Mouse (Mus musculus): Measurements from ENCODE around the gene 4930438A08Rik. TPM values are rescaled to one million over a fixed set of nuclear protein-coding genes. Genes with fewer than 3 reads are reported as not detected.
A peak's percentile ranks its signal among the peaks of the same experiment; 100 is the strongest.
"Not testable (repeated sequence)": the region's sequence is repeated elsewhere in the genome, so short reads cannot be mapped to it uniquely, and the experiment has no call there.

The 4930438A08Rik gene
- polyA plus RNA-seq, 2 experiments = 0.09 to 0.47 TPM

- no peaks in the 10 kb centered on the region for H3K27me3 ChIP-seq (ENCODE audit: control insufficient read depth, insufficient read depth, low read length)
- no peak overlapping the region for H3K9ac ChIP-seq (ENCODE audit: low read depth, low read length, severe bottlenecking)
- ATAC-seq (ENCODE audit: low FRiP score, low read depth) (no peak), DNase-seq (ENCODE audit: low spot score) (no peak)
- no peak overlapping the region for H3K27ac ChIP-seq (replicated peaks; ENCODE audit: low read depth, low read length)
- no peak overlapping the region for H3K4me3 ChIP-seq (replicated peaks; ENCODE audit: low read length)
- H3K36me3 ChIP-seq (ENCODE audit: control insufficient read depth, insufficient read depth, low read length) = no peaks in the 10 kb centered on the region
- no peak for TF ChIP-seq POLR2A (IDR thresholded peaks at IDR 0.05; ENCODE audit: borderline replicate concordance, extremely low read depth, insufficient read depth, insufficient read length)
- WGBS = 77% methylated on average over 8 of the region's 8 CpGs
- H3K9me3 ChIP-seq (ENCODE audit: control insufficient read depth, low read length) = no peaks in the 10 kb centered on the region
- H3K4me1 ChIP-seq (ENCODE audit: control insufficient read depth, insufficient read depth, low read length) = no peaks in the 10 kb centered on the region
- no peak overlapping the region for H3K4me2 ChIP-seq (replicated peaks; ENCODE audit: low read depth, low read length, severe bottlenecking)
Observed at GRCm38 (mm10) chr11:58231156-58231555, 43.4 kb upstream of the 4930438A08Rik start.

- not testable (repeated sequence) for H3K4me3 ChIP-seq (replicated peaks; ENCODE audit: low read length); H3K27ac ChIP-seq (replicated peaks; ENCODE audit: low read depth, low read length); H3K4me2 ChIP-seq (replicated peaks; ENCODE audit: low read depth, low read length, severe bottlenecking); H3K9me3 ChIP-seq (ENCODE audit: control insufficient read depth, low read length); H3K36me3 ChIP-seq (ENCODE audit: control insufficient read depth, insufficient read depth, low read length); H3K27me3 ChIP-seq (ENCODE audit: control insufficient read depth, insufficient read depth, low read length); H3K4me1 ChIP-seq (ENCODE audit: control insufficient read depth, insufficient read depth, low read length); ATAC-seq (ENCODE audit: low FRiP score, low read depth); H3K9ac ChIP-seq (ENCODE audit: low read depth, low read length, severe bottlenecking); DNase-seq (ENCODE audit: low spot score)
- WGBS = 86% methylated on average over 3 of the region's 3 CpGs
Observed at GRCm38 (mm10) chr11:58234551-58234950, 40.0 kb upstream of the 4930438A08Rik start.

- 16% methylated on average over 6 of the region's 6 CpGs for WGBS
- DNase-seq (ENCODE audit: low spot score) (no peak), ATAC-seq (ENCODE audit: low FRiP score, low read depth) (no peak)
- Histone ChIP-seq H3K36me3 (ENCODE audit: control insufficient read depth, insufficient read depth, low read length) (no peaks in the 10 kb centered on the region), H3K4me3 (replicated peaks; ENCODE audit: low read length) (no peak overlapping the region), H3K27ac (replicated peaks; ENCODE audit: low read depth, low read length) (no peak overlapping the region), H3K4me2 (replicated peaks; ENCODE audit: low read depth, low read length, severe bottlenecking) (no peak overlapping the region), H3K9ac (ENCODE audit: low read depth, low read length, severe bottlenecking) (no peak overlapping the region), H3K9me3 (ENCODE audit: control insufficient read depth, low read length) (no peaks in the 10 kb centered on the region), H3K27me3 (ENCODE audit: control insufficient read depth, insufficient read depth, low read length) (no peaks in the 10 kb centered on the region), H3K4me1 (ENCODE audit: control insufficient read depth, insufficient read depth, low read length) (0 out of 2 replicates have a peak, but pooled peaks cover 4% of the 10 kb centered on the region)
- no peak for TF ChIP-seq POLR2A (IDR thresholded peaks at IDR 0.05; ENCODE audit: borderline replicate concordance, extremely low read depth, insufficient read depth, insufficient read length)
Observed at GRCm38 (mm10) chr11:58235152-58235551, 39.4 kb upstream of the 4930438A08Rik start.

GRCm38 (mm10) chr11:58238840-58239791 is 35.5 kb upstream of the 4930438A08Rik start:
- Histone ChIP-seq H3K4me3 (replicated peaks; ENCODE audit: low read length) (peak overlapping the region; percentile 36), H3K9ac (ENCODE audit: low read depth, low read length, severe bottlenecking) (peak overlapping the region; percentile 40; the same call in 1 of the 2 replicates), H3K9me3 (ENCODE audit: control insufficient read depth, low read length) (no peaks in the 10 kb centered on the region), H3K36me3 (ENCODE audit: control insufficient read depth, insufficient read depth, low read length) (no peaks in the 10 kb centered on the region), H3K4me2 (replicated peaks; ENCODE audit: low read depth, low read length, severe bottlenecking) (peak overlapping the region; percentile 68), H3K27ac (replicated peaks; ENCODE audit: low read depth, low read length) (no peak overlapping the region), H3K4me1 (ENCODE audit: control insufficient read depth, insufficient read depth, low read length) (0 out of 2 replicates have a peak, but pooled peaks cover 4% of the 10 kb centered on the region), H3K27me3 (ENCODE audit: control insufficient read depth, insufficient read depth, low read length) (no peaks in the 10 kb centered on the region)
- 2% methylated on average over 37 of the region's 37 CpGs for WGBS
- ATAC-seq (ENCODE audit: low FRiP score, low read depth) (peak; percentile 57), DNase-seq (ENCODE audit: low spot score) (peak; percentile 64)
- no peak for TF ChIP-seq POLR2A (IDR thresholded peaks at IDR 0.05; ENCODE audit: borderline replicate concordance, extremely low read depth, insufficient read depth, insufficient read length)

GRCm38 (mm10) chr11:58247294-58247693 is 27.3 kb upstream of the 4930438A08Rik start:
- Histone ChIP-seq H3K9me3 (ENCODE audit: control insufficient read depth, low read length) (no peaks in the 10 kb centered on the region), H3K4me1 (ENCODE audit: control insufficient read depth, insufficient read depth, low read length) (no peaks in the 10 kb centered on the region), H3K27ac (replicated peaks; ENCODE audit: low read depth, low read length) (no peak overlapping the region), H3K4me2 (replicated peaks; ENCODE audit: low read depth, low read length, severe bottlenecking) (no peak overlapping the region), H3K36me3 (ENCODE audit: control insufficient read depth, insufficient read depth, low read length) (no peaks in the 10 kb centered on the region), H3K9ac (ENCODE audit: low read depth, low read length, severe bottlenecking) (no peak overlapping the region), H3K4me3 (replicated peaks; ENCODE audit: low read length) (no peak overlapping the region), H3K27me3 (ENCODE audit: control insufficient read depth, insufficient read depth, low read length) (no peaks in the 10 kb centered on the region)
- 38% methylated on average over 4 of the region's 4 CpGs for WGBS
- TF ChIP-seq POLR2A (IDR thresholded peaks at IDR 0.05; ENCODE audit: borderline replicate concordance, extremely low read depth, insufficient read depth, insufficient read length) = no peak
- DNase-seq (ENCODE audit: low spot score) (no peak), ATAC-seq (ENCODE audit: low FRiP score, low read depth) (no peak)

Data from limb, embryonic 14.5 days (tissue).